Mouse (Mus musculus): ENCODE data around the gene Cap2. TPM values are rescaled to one million over a fixed set of nuclear protein-coding genes. Genes with fewer than 3 reads are reported as not detected.

The Cap2 gene
- 0.57 TPM for polyA plus RNA-seq (2017; shearing (Covaris generic))

GRCm38 (mm10) chr13:46501800-46502389, at the start of gene Cap2:
Cap2 (plus strand) TSS chr13:46501848.

DNA sequence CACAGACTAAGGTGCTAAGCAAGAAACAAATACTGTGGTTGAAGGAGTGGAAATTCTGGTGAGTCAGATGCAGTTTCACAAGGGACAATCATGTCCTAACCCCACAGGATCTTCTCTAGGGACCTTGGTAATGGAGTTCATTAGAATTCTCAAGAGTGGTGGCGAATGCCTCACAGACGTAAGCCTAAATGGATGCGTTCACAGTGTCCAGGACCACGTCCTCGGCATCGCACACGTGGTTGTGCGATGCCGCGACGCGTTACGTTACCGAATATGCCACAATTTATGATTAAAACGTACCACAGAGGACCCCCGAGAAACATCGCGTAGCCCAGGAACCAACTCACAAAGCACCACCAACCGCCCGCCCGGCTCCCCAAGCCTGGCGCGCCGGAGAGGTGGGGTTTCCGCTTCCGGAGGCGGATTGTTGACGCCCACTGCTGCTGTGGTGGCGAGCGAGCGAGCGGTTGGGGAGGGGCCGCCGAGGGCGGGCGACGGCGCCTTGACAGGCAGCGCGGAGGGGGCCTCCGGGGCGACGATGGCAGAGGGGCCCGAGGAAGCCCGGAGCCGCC, 167.5 kb downstream of the Cap2 start, which contains the start of gene Fam8a1:
Fam8a1 (plus strand) TSS at position 475 of the 572 bp plus-strand sequence.

Other genes with a start within 250 kb of the Cap2 start
- gene Stmnd1, start 228.1 kb upstream of the Cap2 start, polyA plus RNA-seq (2017; shearing (Covaris generic)), result not detected
- gene Rbm24, start 83.4 kb upstream of the Cap2 start, polyA plus RNA-seq (2017; shearing (Covaris generic)), result not detected
- gene Fam8a1, start 167.7 kb downstream of the Cap2 start, polyA plus RNA-seq (2017; shearing (Covaris generic)), result 4.0 TPM
- gene Nup153, start 226.1 kb downstream of the Cap2 start, polyA plus RNA-seq (2017; shearing (Covaris generic)), result 60.3 TPM

All from activated CD4-positive, CD25-positive, alpha-beta regulatory T cell, adult 9 weeks (primary cell).